Mouse (Mus musculus): ENCODE measurements at regions not wholly inside any gene's neighbourhood (a gene's known extent, or its start where the extent isn't known, plus 50 kb on each side); places are given as distances from the start of the nearest gene placed in this dataset.

DNA sequence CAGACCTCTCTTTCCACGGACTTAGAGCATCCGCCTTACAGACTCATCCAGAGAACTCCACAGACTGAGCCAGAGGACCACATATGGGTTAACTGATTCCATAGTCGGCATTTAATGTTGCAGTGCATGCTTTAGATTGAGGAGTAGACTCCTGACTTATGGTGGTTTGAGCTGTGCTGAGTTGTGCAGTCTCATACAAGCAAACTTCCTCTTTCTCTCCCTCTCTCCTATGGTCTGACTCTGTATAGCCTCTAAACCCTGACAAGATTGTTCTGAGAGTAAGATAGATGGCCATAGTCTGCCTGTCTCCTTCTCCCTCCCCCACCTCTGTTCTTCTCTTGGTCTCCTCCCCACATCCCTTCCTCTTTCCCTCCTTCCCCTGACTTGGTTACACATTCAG lies 616.0 kb downstream of the Ryr2 start:
- 81% methylated on average over 3 of the region's 3 CpGs for WGBS
- no peak for ATAC-seq
- Histone ChIP-seq H3K27me3 (replicated peaks; ENCODE audit: control insufficient read depth, insufficient read depth, low read length) (no peaks in the 10 kb centered on the region), H3K4me1 (ENCODE audit: control insufficient read depth, insufficient read depth, low read depth, low read length) (no peaks in the 10 kb centered on the region), H3K9me3 (ENCODE audit: control insufficient read depth, low read length) (no peaks in the 10 kb centered on the region), H3K36me3 (ENCODE audit: control insufficient read depth, insufficient read depth, low read length) (no peaks in the 10 kb centered on the region), H3K9ac (ENCODE audit: low read depth, low read length) (no peak overlapping the region), H3K27ac (ENCODE audit: low read depth, low read length) (no peak overlapping the region), H3K4me3 (ENCODE audit: low read length) (no peak overlapping the region), H3K4me2 (ENCODE audit: low read length) (no peak overlapping the region)

DNA sequence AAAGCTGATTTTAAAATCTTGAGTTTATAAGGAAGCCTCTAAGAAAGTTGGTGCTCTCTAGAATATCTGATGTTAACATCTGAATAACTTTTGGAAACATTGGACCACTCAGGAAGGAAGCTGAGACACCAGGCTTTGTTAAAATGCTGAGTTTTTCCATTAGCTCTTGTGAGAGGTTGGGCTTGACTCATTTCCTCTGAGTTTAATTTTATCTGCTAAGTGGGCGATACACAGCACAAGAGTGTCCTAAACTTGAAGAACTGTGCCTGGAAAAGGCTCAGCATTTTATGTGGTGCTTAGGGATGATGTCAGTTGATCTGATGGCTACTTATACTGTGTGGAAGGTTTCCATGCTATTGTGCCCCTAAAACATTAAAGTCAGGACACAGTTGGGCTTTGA lies 623.6 kb downstream of the Ryr2 start:
- no peaks in the 10 kb centered on the region for H3K27me3 ChIP-seq (replicated peaks; ENCODE audit: control insufficient read depth, insufficient read depth, low read length)
- H3K4me2 ChIP-seq (ENCODE audit: low read length) = no peak overlapping the region
- H3K9ac ChIP-seq (ENCODE audit: low read depth, low read length) = no peak overlapping the region
- H3K9me3 ChIP-seq (ENCODE audit: control insufficient read depth, low read length) = no peaks in the 10 kb centered on the region
- no peak overlapping the region for H3K27ac ChIP-seq (ENCODE audit: low read depth, low read length)
- H3K4me1 ChIP-seq (ENCODE audit: control insufficient read depth, insufficient read depth, low read depth, low read length) = no peaks in the 10 kb centered on the region
- WGBS = 83% methylated on average over 1 of the region's 1 CpGs
- no peak overlapping the region for H3K4me3 ChIP-seq (ENCODE audit: low read length)
- no peak for ATAC-seq
- no peaks in the 10 kb centered on the region for H3K36me3 ChIP-seq (ENCODE audit: control insufficient read depth, insufficient read depth, low read length)

DNA sequence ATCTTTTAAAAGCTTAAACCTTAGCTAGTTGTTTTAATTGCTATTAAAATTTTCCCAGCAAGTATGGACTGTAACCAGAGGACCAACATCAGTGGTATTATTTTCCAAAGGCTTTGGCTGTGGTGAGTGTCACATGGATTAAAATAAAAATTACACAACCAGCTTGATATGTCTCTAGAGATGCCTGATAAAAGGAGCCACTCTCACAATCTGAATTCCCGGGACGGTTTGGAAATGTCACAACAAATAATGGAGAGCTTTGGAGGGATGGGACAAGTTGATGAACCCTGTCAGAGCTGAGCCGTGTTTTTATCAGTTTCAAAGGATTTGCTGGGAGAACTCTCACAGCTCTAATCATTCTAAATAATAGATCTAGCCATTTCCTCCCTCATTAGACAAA lies 624.0 kb downstream of the Ryr2 start:
- Histone ChIP-seq H3K27me3 (replicated peaks; ENCODE audit: control insufficient read depth, insufficient read depth, low read length) (no peaks in the 10 kb centered on the region), H3K4me3 (ENCODE audit: low read length) (no peak overlapping the region), H3K4me2 (ENCODE audit: low read length) (no peak overlapping the region), H3K9ac (ENCODE audit: low read depth, low read length) (no peak overlapping the region), H3K4me1 (ENCODE audit: control insufficient read depth, insufficient read depth, low read depth, low read length) (no peaks in the 10 kb centered on the region), H3K27ac (ENCODE audit: low read depth, low read length) (no peak overlapping the region), H3K9me3 (ENCODE audit: control insufficient read depth, low read length) (no peaks in the 10 kb centered on the region), H3K36me3 (ENCODE audit: control insufficient read depth, insufficient read depth, low read length) (no peaks in the 10 kb centered on the region)
- WGBS = 55% methylated on average over 3 of the region's 3 CpGs
- ATAC-seq = no peak

- Histone ChIP-seq H3K27me3 (replicated peaks; ENCODE audit: control insufficient read depth, insufficient read depth, low read length) (no peaks in the 10 kb centered on the region), H3K4me1 (ENCODE audit: control insufficient read depth, insufficient read depth, low read depth, low read length) (no peaks in the 10 kb centered on the region)
- WGBS = 94% methylated on average over 2 of the region's 2 CpGs
These were observed 646.5 kb downstream of the Ryr2 start for GRCm38 (mm10) chr13:11460251-11460650.

GRCm38 (mm10) chr13:11455113-11455512 lies 651.6 kb downstream of the Ryr2 start:
- Histone ChIP-seq H3K27ac (ENCODE audit: low read depth, low read length) (no peak overlapping the region), H3K4me2 (ENCODE audit: low read length) (no peak overlapping the region), H3K9ac (ENCODE audit: low read depth, low read length) (no peak overlapping the region), H3K27me3 (replicated peaks; ENCODE audit: control insufficient read depth, insufficient read depth, low read length) (no peaks in the 10 kb centered on the region), H3K36me3 (ENCODE audit: control insufficient read depth, insufficient read depth, low read length) (no peaks in the 10 kb centered on the region), H3K9me3 (ENCODE audit: control insufficient read depth, low read length) (no peaks in the 10 kb centered on the region), H3K4me1 (ENCODE audit: control insufficient read depth, insufficient read depth, low read depth, low read length) (no peaks in the 10 kb centered on the region), H3K4me3 (ENCODE audit: low read length) (no peak overlapping the region)
- peak; percentile 80 for ATAC-seq
- WGBS = 70% methylated on average over 3 of the region's 3 CpGs

More at GRCm38 (mm10) chr13:11460251-11460650, 646.5 kb downstream of the Ryr2 start:
- Histone ChIP-seq H3K9me3 (ENCODE audit: control insufficient read depth, low read length) (no peaks in the 10 kb centered on the region), H3K27ac (ENCODE audit: low read depth, low read length) (no peak overlapping the region), H3K9ac (ENCODE audit: low read depth, low read length) (no peak overlapping the region), H3K36me3 (ENCODE audit: control insufficient read depth, insufficient read depth, low read length) (no peaks in the 10 kb centered on the region), H3K4me3 (ENCODE audit: low read length) (no peak overlapping the region), H3K4me2 (ENCODE audit: low read length) (no peak overlapping the region)
- no peak for ATAC-seq

DNA sequence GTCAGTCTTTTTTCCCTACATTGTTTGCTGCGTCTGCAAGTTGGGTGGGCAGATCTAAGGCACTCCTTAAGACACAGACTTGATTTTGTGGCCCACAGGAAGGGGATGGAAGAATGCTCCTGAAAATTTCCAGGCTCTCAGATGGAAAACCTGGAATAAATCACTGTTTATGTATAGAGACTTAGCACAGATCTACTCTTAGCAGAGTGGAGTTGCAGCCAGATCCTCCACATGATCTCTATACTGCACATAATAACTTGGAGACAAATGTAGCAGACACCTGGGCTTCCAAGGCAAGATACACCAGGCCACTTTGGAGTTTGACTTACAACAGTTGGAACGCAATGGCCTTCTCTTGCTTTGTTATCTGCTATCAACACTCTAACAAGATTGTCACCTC lies 654.3 kb downstream of the Ryr2 start:
- Histone ChIP-seq H3K27me3 (replicated peaks; ENCODE audit: control insufficient read depth, insufficient read depth, low read length) (no peaks in the 10 kb centered on the region), H3K4me3 (ENCODE audit: low read length) (no peak overlapping the region), H3K4me1 (ENCODE audit: control insufficient read depth, insufficient read depth, low read depth, low read length) (no peaks in the 10 kb centered on the region), H3K9me3 (ENCODE audit: control insufficient read depth, low read length) (no peaks in the 10 kb centered on the region), H3K9ac (ENCODE audit: low read depth, low read length) (no peak overlapping the region), H3K27ac (ENCODE audit: low read depth, low read length) (no peak overlapping the region), H3K36me3 (ENCODE audit: control insufficient read depth, insufficient read depth, low read length) (no peaks in the 10 kb centered on the region), H3K4me2 (ENCODE audit: low read length) (no peak overlapping the region)
- no peak for ATAC-seq
- WGBS = 78% methylated on average over 2 of the region's 2 CpGs

DNA sequence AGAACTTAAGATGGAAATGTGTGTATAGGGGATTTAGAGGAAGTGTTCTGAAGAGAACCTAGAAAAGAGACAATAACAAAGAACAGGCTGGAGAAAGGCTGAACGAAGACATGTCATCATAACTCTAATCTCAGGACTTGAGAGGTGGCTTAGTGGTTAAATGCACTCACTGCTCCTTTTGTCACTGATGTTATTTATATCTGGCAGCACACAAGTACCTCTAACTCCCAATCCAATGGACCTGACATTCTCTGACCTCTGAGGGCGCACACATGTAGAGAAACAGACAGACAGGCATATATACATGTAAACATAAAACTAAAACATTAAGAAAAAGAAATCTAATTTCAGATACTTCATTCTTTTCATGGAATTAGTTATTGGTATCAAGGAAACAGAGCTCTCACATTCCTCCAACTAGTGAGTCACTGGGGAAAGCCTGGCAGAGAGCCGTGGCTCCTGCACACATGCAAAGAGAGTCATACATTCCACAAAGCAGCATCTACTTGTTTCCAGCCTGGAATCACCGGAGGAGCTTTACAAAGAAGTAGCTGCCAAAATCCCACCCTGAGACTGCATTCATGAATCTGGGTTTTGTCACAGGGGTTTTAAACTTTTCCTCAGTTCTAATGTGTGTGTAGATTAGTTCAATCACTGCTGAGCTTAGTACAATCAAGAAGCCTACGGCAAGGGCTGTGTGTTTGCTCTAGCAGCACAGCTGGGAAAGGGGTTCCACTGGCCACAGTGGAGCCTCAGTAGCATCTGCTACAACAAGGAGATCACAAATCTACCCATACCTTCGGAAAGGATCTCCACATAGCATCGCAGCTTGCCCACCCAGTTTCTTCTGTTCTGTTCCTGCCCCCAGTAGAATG lies 674.0 kb downstream of the Ryr2 start:
- no peak for ATAC-seq
- H3K27me3 ChIP-seq (replicated peaks; ENCODE audit: control insufficient read depth, insufficient read depth, low read length) = no peaks in the 10 kb centered on the region
- H3K27ac ChIP-seq (ENCODE audit: low read depth, low read length) = no peak overlapping the region

GRCm38 (mm10) chr13:11426820-11427219 lies 679.9 kb downstream of the Ryr2 start:
- ATAC-seq = no peak
- no peaks in the 10 kb centered on the region for H3K4me1 ChIP-seq (ENCODE audit: control insufficient read depth, insufficient read depth, low read depth, low read length)
- H3K4me3 ChIP-seq (ENCODE audit: low read length) = no peak overlapping the region
- no peaks in the 10 kb centered on the region for H3K36me3 ChIP-seq (ENCODE audit: control insufficient read depth, insufficient read depth, low read length)
- no peaks in the 10 kb centered on the region for H3K27me3 ChIP-seq (replicated peaks; ENCODE audit: control insufficient read depth, insufficient read depth, low read length)
- no peaks in the 10 kb centered on the region for H3K9me3 ChIP-seq (ENCODE audit: control insufficient read depth, low read length)
- H3K9ac ChIP-seq (ENCODE audit: low read depth, low read length) = no peak overlapping the region
- H3K4me2 ChIP-seq (ENCODE audit: low read length) = no peak overlapping the region
- H3K27ac ChIP-seq (ENCODE audit: low read depth, low read length) = no peak overlapping the region

More for the DNA sequence above, 674.0 kb downstream of the Ryr2 start:
- Histone ChIP-seq H3K9ac (ENCODE audit: low read depth, low read length) (no peak overlapping the region), H3K4me2 (ENCODE audit: low read length) (no peak overlapping the region), H3K36me3 (ENCODE audit: control insufficient read depth, insufficient read depth, low read length) (no peaks in the 10 kb centered on the region), H3K4me1 (ENCODE audit: control insufficient read depth, insufficient read depth, low read depth, low read length) (no peaks in the 10 kb centered on the region; the same call in 1 of the 2 replicates), H3K4me3 (ENCODE audit: low read length) (no peak overlapping the region), H3K9me3 (ENCODE audit: control insufficient read depth, low read length) (no peaks in the 10 kb centered on the region)
- WGBS = 78% methylated on average over 7 of the region's 7 CpGs

DNA sequence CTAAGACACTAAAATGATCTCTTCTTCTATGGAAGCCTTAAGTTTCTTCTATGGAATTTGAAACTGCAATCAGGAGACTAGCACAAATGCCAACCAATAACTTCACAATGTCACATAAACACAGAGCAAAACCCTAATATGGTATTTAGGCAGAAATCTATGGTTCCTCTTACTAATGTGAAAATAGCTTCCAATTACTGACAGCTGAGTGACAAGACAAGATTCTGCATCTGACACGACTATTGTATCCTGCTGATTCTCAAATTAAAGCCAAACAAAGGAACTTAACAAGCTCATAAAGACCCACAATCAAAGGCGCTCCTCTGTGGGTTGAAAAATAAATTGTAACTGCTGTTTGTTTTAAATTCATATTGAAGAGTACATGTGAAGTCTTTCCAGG lies 714.7 kb downstream of the Ryr2 start:
- ATAC-seq = no peak
- H3K4me1 ChIP-seq (ENCODE audit: control insufficient read depth, insufficient read depth, low read depth, low read length) = no peaks in the 10 kb centered on the region

More for the DNA sequence above, 714.7 kb downstream of the Ryr2 start:
- Histone ChIP-seq H3K9me3 (ENCODE audit: control insufficient read depth, low read length) (no peaks in the 10 kb centered on the region), H3K36me3 (ENCODE audit: control insufficient read depth, insufficient read depth, low read length) (no peaks in the 10 kb centered on the region), H3K4me2 (ENCODE audit: low read length) (no peak overlapping the region), H3K4me3 (ENCODE audit: low read length) (no peak overlapping the region), H3K9ac (ENCODE audit: low read depth, low read length) (no peak overlapping the region), H3K27me3 (replicated peaks; ENCODE audit: control insufficient read depth, insufficient read depth, low read length) (no peaks in the 10 kb centered on the region), H3K27ac (ENCODE audit: low read depth, low read length) (no peak overlapping the region)
- 43% methylated on average over 2 of the region's 2 CpGs for WGBS
